Mouse (Mus musculus) megakaryocyte progenitor cell, adult 5-6 weeks (primary cell): ENCODE data around the gene Mettl21c. TPM values are rescaled to one million over a fixed set of nuclear protein-coding genes. Genes with fewer than 3 reads are reported as not detected.
"Not testable (repeated sequence)": the region's sequence is repeated elsewhere in the genome, so short reads cannot be mapped to it uniquely, and the experiment has no call there.

Experiments used
- ATAC-seq: replicated peaks from 2 replicates; pipeline ENCODE4 v1.8.0; 2016; ENCODE audit warnings: mild to moderate bottlenecking, moderate TSS enrichment, inconsistent platforms; ENCODE audit not compliant: poor library complexity
- total RNA-seq, 2 experiments: library from RNA; stranded (forward) in 1 of 2; stranded (reverse) in 1 of 2; fragments of 157-497, 149-512 nt in 1 of 2; fragments of 200-1000 nt in 1 of 2; gene quantifications; 2 replicates each; pipeline versions ENCODE4 v1.2.3 to v1.2.4; 2015 to 2017

The Mettl21c gene
- total RNA-seq (2015) (not detected in 2 replicates), total RNA-seq (2017) (not detected in 2 replicates)

GRCm38 (mm10) chr1:44019934-44020333 is at the start of gene Mettl21c:
Gene Mettl21c (minus strand): TSS chr1:44020034.
- no peak for ATAC-seq

- ATAC-seq, result peak; percentile 82
Observed at GRCm38 (mm10) chr1:44064625-44065024, 44.8 kb upstream of the Mettl21c start.

- ATAC-seq, result no peak
Observed at GRCm38 (mm10) chr1:44063439-44063838, 43.6 kb upstream of the Mettl21c start.

GRCm38 (mm10) chr1:44061836-44062235 is 42.0 kb upstream of the Mettl21c start, which contains the start of gene Gm8251:
Gene Gm8251 (minus strand): TSS chr1:44061936.
- ATAC-seq, result no peak

GRCm38 (mm10) chr1:44057805-44058204 is 38.0 kb upstream of the Mettl21c start:
- ATAC-seq, result no peak

- ATAC-seq, result no peak
Observed at GRCm38 (mm10) chr1:44046556-44046955, 26.7 kb upstream of the Mettl21c start.

- not testable (repeated sequence) for ATAC-seq
Observed at GRCm38 (mm10) chr1:44045689-44046088, 25.9 kb upstream of the Mettl21c start.

GRCm38 (mm10) chr1:44042555-44042915 is 22.7 kb upstream of the Mettl21c start:
- peak; percentile 45 for ATAC-seq

GRCm38 (mm10) chr1:44041797-44042554 is 22.1 kb upstream of the Mettl21c start:
- peak; percentile 90 for ATAC-seq

GRCm38 (mm10) chr1:44032948-44033347 is 13.1 kb upstream of the Mettl21c start:
- no peak for ATAC-seq

- ATAC-seq, result no peak
Observed at GRCm38 (mm10) chr1:44032213-44032612, 12.4 kb upstream of the Mettl21c start.

- ATAC-seq, result no peak
Observed at GRCm38 (mm10) chr1:44027651-44028050, 7.8 kb upstream of the Mettl21c start.

- ATAC-seq, result no peak
Observed at GRCm38 (mm10) chr1:44022656-44023055, 2.8 kb upstream of the Mettl21c start.

GRCm38 (mm10) chr1:44015556-44015955 is 4.3 kb downstream of the Mettl21c start:
- no peak for ATAC-seq

GRCm38 (mm10) chr1:44004513-44004912 is 15.3 kb downstream of the Mettl21c start:
- no peak for ATAC-seq

GRCm38 (mm10) chr1:43996914-43997589 is 22.8 kb downstream of the Mettl21c start:
- no peak for ATAC-seq

- no peak for ATAC-seq
Observed at GRCm38 (mm10) chr1:43971089-43971488, 48.7 kb downstream of the Mettl21c start.

- ATAC-seq, result no peak
Observed at GRCm38 (mm10) chr1:43969361-43969760, 50.5 kb downstream of the Mettl21c start.

- peak; percentile 29; the same call in 1 of the 2 replicates for ATAC-seq
Observed at GRCm38 (mm10) chr1:43966756-43967155, 53.1 kb downstream of the Mettl21c start.

- ATAC-seq, result no peak
Observed at GRCm38 (mm10) chr1:43964381-43964780, 55.5 kb downstream of the Mettl21c start.
